Mouse (Mus musculus) liver, embryonic 14.5 days (tissue): ENCODE data around the gene Ophn1.

Source experiments
- CTCF ChIP-seq: IDR thresholded peaks from 2 replicates; pipeline ENCODE4 v1.5.1; 2016; ENCODE audit warnings: antibody characterized with exemption, low read depth, control low read depth
- EP300 ChIP-seq: IDR thresholded peaks from 2 replicates; pipeline ENCODE4 v1.6.1; 2016; ENCODE audit warnings: antibody characterized with exemption, low read depth

- TF ChIP-seq CTCF (no peak), EP300 (no peak)
Measured at GRCm38 (mm10) chrX:98881085-98881484, 9.7 kb downstream of the Ophn1 start.
